Mouse (Mus musculus): Measurements from ENCODE around the gene Clec2l. TPM values are rescaled to one million over a fixed set of nuclear protein-coding genes. Genes with fewer than 3 reads are reported as not detected.
A peak's percentile ranks its signal among the peaks of the same experiment; 100 is the strongest.
"Not testable (repeated sequence)": the region's sequence is repeated elsewhere in the genome, so short reads cannot be mapped to it uniquely, and the experiment has no call there.

The Clec2l gene
- polyA plus RNA-seq, 1 experiment from 2014 or later: 1.1 TPM

- Histone ChIP-seq H3K9ac (peak within 1 kb of the TSS; percentile 49), H3K27ac (no peak within 1 kb of the TSS), H3K4me1 (peaks cover 22% of the 10 kb centered on the region), H3K4me3 (replicated peaks) (peak within 1 kb of the TSS; percentile 58), H3K9me3 (replicated peaks) (no peaks in the 10 kb centered on the region), H3K4me2 (peak within 1 kb of the TSS; percentile 100), H3K27me3 (peaks cover 97% of the 10 kb centered on the region), H3K36me3 (no peaks in the 10 kb centered on the region)
- WGBS: 3% methylated on average over 51 of the region's 60 CpGs
- peak; percentile 92 for ATAC-seq (replicated peaks; ENCODE audit: low FRiP score)
Observed at GRCm38 (mm10) chr6:38636852-38637618, 25.8 kb upstream of the Clec2l start, which contains the start of gene Klrg2. Klrg2 (minus strand) TSS chr6:38637242.

DNA sequence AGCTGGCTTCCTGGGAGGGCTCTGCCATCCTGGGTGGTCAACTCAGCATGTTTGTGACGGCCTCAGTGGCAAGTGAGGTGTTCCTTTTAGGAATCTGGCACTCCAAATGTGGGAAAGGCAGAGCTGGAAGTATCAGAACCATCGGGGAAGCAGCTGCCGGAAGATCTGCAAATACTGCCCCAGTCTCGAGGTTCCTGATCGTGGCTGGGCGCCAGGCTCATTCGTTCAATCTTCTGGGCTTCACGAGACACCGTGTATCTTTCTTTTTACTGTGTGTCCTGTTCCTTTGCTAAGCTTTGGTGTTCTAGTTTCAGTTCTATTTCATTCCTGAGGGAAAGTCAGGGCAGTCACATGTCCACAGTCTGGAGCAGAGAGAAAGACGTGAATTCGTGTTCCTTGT is 22.5 kb upstream of the Clec2l start:
- no peak overlapping the region for H3K27ac ChIP-seq
- H3K27me3 ChIP-seq: peaks cover 76% of the 10 kb centered on the region
- no peak for ATAC-seq (replicated peaks; ENCODE audit: low FRiP score)
- peaks cover 21% of the 10 kb centered on the region for H3K4me1 ChIP-seq
- H3K36me3 ChIP-seq: no peaks in the 10 kb centered on the region
- no peaks in the 10 kb centered on the region for H3K9me3 ChIP-seq (replicated peaks)
- no peak overlapping the region for H3K4me2 ChIP-seq
- H3K9ac ChIP-seq: no peak overlapping the region
- 67% methylated on average over 11 of the region's 11 CpGs for WGBS
- H3K4me3 ChIP-seq (replicated peaks): no peak overlapping the region

- Histone ChIP-seq H3K9ac (no peak overlapping the region), H3K36me3 (no peaks in the 10 kb centered on the region), H3K9me3 (replicated peaks) (no peaks in the 10 kb centered on the region), H3K27me3 (peaks cover 67% of the 10 kb centered on the region), H3K4me3 (replicated peaks) (no peak overlapping the region), H3K4me1 (peaks cover 13% of the 10 kb centered on the region), H3K4me2 (no peak overlapping the region), H3K27ac (no peak overlapping the region)
- WGBS: 75% methylated on average over 5 of the region's 5 CpGs
- ATAC-seq (replicated peaks; ENCODE audit: low FRiP score): no peak
Observed at GRCm38 (mm10) chr6:38641228-38641627, 21.6 kb upstream of the Clec2l start.

DNA sequence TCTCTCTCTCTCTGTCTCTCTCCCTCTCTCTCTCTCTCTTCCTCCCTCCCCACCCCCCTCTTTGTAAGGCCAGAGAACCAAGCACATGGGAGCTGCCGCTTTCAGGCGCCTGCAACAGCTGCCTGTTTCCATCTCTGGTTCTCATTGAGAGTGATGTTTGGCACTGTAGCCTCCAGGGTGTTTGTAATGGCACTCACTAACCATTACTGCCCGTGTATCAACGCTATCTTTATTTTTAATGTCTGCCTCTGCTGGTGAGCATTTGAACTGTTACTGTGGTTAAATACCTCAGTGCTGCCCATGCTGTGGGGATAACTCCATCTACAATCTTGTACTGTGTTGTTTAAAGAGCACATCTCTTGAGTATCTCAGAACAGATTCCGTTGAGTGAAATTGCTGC is 21.2 kb upstream of the Clec2l start:
- 47% methylated on average over 5 of the region's 5 CpGs for WGBS
- no peaks in the 10 kb centered on the region for H3K36me3 ChIP-seq
- H3K4me3 ChIP-seq (replicated peaks): no peak overlapping the region
- H3K4me2 ChIP-seq: no peak overlapping the region
- no peak for ATAC-seq (replicated peaks; ENCODE audit: low FRiP score)
- H3K9ac ChIP-seq: no peak overlapping the region
- H3K27ac ChIP-seq: no peak overlapping the region
- H3K9me3 ChIP-seq (replicated peaks): no peaks in the 10 kb centered on the region
- peaks cover 63% of the 10 kb centered on the region for H3K27me3 ChIP-seq
- peaks cover 9% of the 10 kb centered on the region for H3K4me1 ChIP-seq

DNA sequence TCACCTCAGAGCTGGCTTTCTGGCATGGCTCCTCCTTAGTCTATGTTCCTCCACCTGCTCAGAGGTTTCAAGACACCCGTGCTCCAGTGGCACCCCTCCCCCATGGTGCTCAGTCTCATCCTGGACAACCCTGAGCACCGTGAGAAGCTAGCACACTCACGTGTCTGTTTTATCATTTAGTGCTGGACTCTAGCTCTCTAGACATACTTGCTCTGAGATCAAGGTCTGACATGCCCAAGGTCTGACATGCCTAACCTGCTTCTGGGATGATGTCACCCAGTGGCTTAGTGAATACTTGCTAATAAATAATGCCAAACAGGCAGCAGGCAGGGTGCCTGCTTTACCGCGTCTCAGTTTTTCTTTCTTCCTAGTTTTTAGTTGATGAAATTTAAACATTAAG is 20.3 kb upstream of the Clec2l start:
- no peak overlapping the region for H3K4me3 ChIP-seq (replicated peaks)
- H3K4me1 ChIP-seq: no peaks in the 10 kb centered on the region
- peaks cover 54% of the 10 kb centered on the region for H3K27me3 ChIP-seq
- no peak overlapping the region for H3K9ac ChIP-seq
- no peak overlapping the region for H3K27ac ChIP-seq
- WGBS: 51% methylated on average over 5 of the region's 5 CpGs
- no peak for ATAC-seq (replicated peaks; ENCODE audit: low FRiP score)
- no peak overlapping the region for H3K4me2 ChIP-seq
- H3K9me3 ChIP-seq (replicated peaks): no peaks in the 10 kb centered on the region
- H3K36me3 ChIP-seq: no peaks in the 10 kb centered on the region

DNA sequence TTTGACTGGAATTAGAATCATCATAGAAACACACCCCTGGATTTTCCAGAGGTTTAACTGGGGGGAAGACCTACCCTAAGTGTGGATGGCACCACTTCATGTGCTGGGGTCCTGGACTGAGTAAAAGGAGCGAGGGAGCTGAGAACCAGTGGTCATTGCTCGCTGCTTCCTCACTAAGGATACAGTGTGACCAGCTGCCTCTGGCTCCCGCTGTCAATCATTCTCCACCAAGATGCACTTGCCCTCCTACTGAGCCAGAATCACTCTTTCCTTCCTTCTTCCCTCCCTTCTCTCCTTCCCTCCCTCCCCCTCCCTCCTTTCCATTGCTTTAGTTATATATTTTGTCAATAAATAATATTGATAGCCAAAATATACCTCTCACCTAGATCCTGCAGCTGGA is 19.8 kb upstream of the Clec2l start:
- Histone ChIP-seq H3K9ac (no peak overlapping the region), H3K4me3 (replicated peaks) (no peak overlapping the region), H3K27ac (no peak overlapping the region), H3K9me3 (replicated peaks) (no peaks in the 10 kb centered on the region), H3K27me3 (peaks cover 49% of the 10 kb centered on the region), H3K4me1 (no peaks in the 10 kb centered on the region), H3K4me2 (no peak overlapping the region), H3K36me3 (no peaks in the 10 kb centered on the region)
- WGBS: 79% methylated on average over 3 of the region's 3 CpGs
- ATAC-seq (replicated peaks; ENCODE audit: low FRiP score): no peak

GRCm38 (mm10) chr6:38649545-38649944 is 13.3 kb upstream of the Clec2l start:
- Histone ChIP-seq H3K9me3 (replicated peaks) (no peaks in the 10 kb centered on the region), H3K36me3 (no peaks in the 10 kb centered on the region), H3K4me2 (no peak overlapping the region), H3K9ac (no peak overlapping the region), H3K4me1 (no peaks in the 10 kb centered on the region), H3K27ac (no peak overlapping the region), H3K4me3 (replicated peaks) (no peak overlapping the region), H3K27me3 (no peaks in the 10 kb centered on the region)
- WGBS: 76% methylated on average over 3 of the region's 3 CpGs
- no peak for ATAC-seq (replicated peaks; ENCODE audit: low FRiP score)

DNA sequence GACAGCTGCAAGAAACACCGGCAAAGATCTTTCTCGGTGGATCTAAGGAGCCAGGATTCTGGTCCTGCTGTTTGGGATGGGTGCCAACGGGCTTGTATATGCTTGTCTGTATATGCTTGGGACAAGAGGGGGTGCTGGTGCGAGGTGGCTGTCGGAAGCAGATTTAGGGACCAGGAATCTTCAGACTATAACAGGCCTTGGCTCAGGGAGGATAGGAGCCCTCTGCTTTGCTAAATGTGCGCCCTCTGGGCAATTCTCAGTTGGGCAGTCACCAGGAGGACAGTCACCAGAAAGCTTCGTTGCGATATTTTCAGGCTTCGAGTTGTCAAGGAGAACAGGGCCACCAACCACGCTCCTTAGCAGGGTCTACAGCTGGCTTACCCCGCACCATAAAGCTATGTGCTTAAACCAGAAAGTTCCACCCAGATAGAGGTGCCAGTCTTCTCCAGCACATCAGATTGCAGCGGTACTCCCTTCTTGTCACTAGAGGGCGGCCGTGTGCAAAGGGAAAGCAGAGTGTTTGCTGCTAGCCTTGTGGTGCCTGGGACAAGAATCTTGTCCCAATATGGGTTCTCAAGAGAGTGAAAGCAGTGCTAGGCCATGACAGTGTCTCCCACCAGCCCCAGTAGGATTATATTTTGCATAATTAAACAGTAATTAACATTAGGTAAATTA is 12.5 kb upstream of the Clec2l start:
- no peak overlapping the region for H3K4me2 ChIP-seq
- no peaks in the 10 kb centered on the region for H3K27me3 ChIP-seq
- H3K4me1 ChIP-seq: no peaks in the 10 kb centered on the region
- no peaks in the 10 kb centered on the region for H3K9me3 ChIP-seq (replicated peaks)
- WGBS: 42% methylated on average over 14 of the region's 14 CpGs
- H3K27ac ChIP-seq: no peak overlapping the region
- H3K36me3 ChIP-seq: no peaks in the 10 kb centered on the region
- H3K4me3 ChIP-seq (replicated peaks): no peak overlapping the region
- H3K9ac ChIP-seq: no peak overlapping the region
- 0 out of 2 replicates have a peak, but pooled peaks have one; percentile 36 for ATAC-seq (replicated peaks; ENCODE audit: low FRiP score)

DNA sequence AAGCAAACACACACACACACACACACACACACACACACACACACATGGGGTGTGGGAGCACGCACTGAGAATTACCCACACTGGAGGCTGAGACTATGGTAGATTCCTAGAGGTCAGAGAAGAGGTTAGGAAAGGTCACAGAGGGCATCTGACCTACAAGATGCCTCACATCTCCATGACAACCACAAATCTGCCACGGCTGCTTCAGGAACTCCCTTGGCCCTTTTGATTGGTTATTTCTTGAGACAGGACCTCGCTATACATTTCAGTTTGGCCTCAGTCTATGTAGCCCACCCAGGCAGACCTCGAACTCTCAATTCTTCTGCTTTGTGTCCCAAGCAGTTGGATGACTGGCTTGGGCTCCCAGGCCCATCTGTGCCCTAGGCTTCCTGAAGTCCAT is 1.2 kb upstream of the Clec2l start:
- no peak overlapping the region for H3K9ac ChIP-seq
- WGBS: 74% methylated on average over 4 of the region's 4 CpGs
- peaks cover 44% of the 10 kb centered on the region for H3K27me3 ChIP-seq
- no peak for ATAC-seq (replicated peaks; ENCODE audit: low FRiP score)
- no peak overlapping the region for H3K4me3 ChIP-seq (replicated peaks)
- peaks cover 9% of the 10 kb centered on the region for H3K4me1 ChIP-seq
- no peak overlapping the region for H3K27ac ChIP-seq
- no peaks in the 10 kb centered on the region for H3K9me3 ChIP-seq (replicated peaks)
- no peak overlapping the region for H3K4me2 ChIP-seq
- no peaks in the 10 kb centered on the region for H3K36me3 ChIP-seq

DNA sequence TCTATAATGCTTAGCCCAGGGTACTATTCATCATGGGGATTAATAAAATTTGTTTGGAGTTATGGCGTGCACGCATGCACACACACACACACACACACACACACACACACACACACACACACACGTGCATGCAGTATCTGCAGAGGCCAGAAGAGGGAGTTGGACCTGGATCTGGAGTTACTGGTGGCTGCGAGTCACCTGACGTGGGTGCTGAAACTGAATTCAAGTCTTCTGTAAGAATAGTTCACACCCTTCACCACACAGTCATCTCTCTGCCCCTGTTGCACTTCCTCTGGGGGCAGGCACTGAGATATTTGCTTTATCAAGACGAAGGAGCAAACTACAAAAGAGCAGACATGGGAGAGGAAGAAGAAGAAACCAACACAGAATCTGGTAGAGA is 6.7 kb downstream of the Clec2l start:
- WGBS: 58% methylated on average over 6 of the region's 6 CpGs
- H3K4me1 ChIP-seq: no peaks in the 10 kb centered on the region
- no peak for ATAC-seq (replicated peaks; ENCODE audit: low FRiP score)

DNA sequence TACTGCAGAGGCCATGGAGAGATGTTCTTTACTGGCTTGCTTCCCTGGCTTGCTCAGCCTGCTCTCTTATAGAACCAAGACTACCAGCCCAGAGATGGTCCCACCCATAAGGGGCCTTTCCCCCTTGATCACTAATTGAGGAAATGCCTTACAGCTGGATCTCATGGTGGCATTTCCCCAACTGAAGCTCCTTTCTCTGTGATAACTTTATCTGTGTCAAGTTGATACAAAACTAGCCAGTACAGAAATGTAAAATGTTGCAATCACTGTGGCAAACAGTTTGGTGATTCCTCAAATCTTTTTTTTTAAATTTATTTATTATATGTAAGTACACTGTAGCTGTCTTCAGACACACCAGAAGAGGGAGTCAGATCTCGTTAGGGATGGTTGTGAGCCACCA is 7.6 kb downstream of the Clec2l start:
- 93% methylated on average over 1 of the region's 1 CpGs for WGBS
- ATAC-seq (replicated peaks; ENCODE audit: low FRiP score): not testable (repeated sequence)

More for the DNA sequence above, 6.7 kb downstream of the Clec2l start:
- Histone ChIP-seq H3K27me3 (peaks cover 14% of the 10 kb centered on the region), H3K9ac (no peak overlapping the region), H3K4me3 (replicated peaks) (no peak overlapping the region), H3K4me2 (no peak overlapping the region), H3K9me3 (replicated peaks) (no peaks in the 10 kb centered on the region), H3K36me3 (no peaks in the 10 kb centered on the region), H3K27ac (no peak overlapping the region)

DNA sequence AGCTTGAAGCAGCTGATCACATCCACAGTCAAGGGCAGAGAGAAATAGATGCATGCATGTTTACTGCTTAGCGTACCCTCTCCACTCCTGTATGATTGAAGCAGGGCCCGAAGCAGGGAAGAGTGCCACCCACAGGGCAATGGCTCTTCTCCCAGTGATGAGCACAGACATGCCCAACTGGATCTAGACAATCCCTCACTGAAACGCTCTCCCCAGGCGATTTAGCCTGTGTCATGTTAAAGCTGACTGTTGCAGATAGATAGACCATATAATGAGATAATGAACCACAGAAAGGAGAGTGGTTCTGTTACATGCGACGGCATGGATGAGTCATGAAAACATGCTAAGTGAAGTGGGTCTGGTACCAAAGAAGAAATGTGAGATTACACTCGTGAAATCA is 8.4 kb downstream of the Clec2l start:
- H3K4me2 ChIP-seq: no peak overlapping the region
- H3K9ac ChIP-seq: no peak overlapping the region
- H3K4me1 ChIP-seq: no peaks in the 10 kb centered on the region
- H3K27ac ChIP-seq: no peak overlapping the region
- peaks cover 5% of the 10 kb centered on the region; the same call in 1 of the 2 replicates for H3K27me3 ChIP-seq
- no peak overlapping the region for H3K4me3 ChIP-seq (replicated peaks)
- no peak for ATAC-seq (replicated peaks; ENCODE audit: low FRiP score)
- H3K9me3 ChIP-seq (replicated peaks): no peaks in the 10 kb centered on the region
- no peaks in the 10 kb centered on the region for H3K36me3 ChIP-seq
- WGBS: 87% methylated on average over 7 of the region's 7 CpGs

More for the DNA sequence above, 7.6 kb downstream of the Clec2l start:
- H3K9me3 ChIP-seq (replicated peaks); H3K4me3 ChIP-seq (replicated peaks); H3K36me3 ChIP-seq; H3K9ac ChIP-seq; H3K4me2 ChIP-seq; H3K27ac ChIP-seq; H3K4me1 ChIP-seq; H3K27me3 ChIP-seq: not testable (repeated sequence)
